Mouse (Mus musculus): ENCODE results near the gene Olfr282. TPM values are rescaled to one million over a fixed set of nuclear protein-coding genes. Genes with fewer than 3 reads are reported as not detected.
A peak's percentile ranks its signal among the peaks of the same experiment; 100 is the strongest.
"Not testable (repeated sequence)": the region's sequence is repeated elsewhere in the genome, so short reads cannot be mapped to it uniquely, and the experiment has no call there.

Gene Olfr282
- not detected in 2 replicates for polyA plus RNA-seq (2014; fragmentation: Nextera tagmentation; extraction: Ambion mirVana)

DNA sequence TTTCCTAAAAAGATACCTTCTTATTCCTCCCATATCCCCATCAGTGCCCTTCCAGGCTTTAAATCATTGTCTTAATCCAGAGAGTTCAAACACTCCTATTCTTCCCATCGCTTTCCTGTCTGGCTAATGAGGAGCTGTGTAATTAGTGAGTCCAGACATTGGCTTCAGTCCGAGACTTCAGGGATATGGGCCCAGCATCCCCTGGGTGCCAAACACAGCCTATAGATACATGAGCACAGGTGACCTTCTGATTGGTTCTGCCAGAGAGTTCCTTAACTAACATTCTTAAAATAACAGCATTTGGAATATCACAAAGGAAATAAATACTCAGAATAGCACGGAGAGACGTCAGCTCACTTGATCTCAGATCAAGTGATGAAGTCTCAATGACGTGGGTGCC lies at the start of gene Olfr282:
Olfr282 (plus strand) TSS at position 301 of the 400 bp plus-strand sequence.
- H3K27ac ChIP-seq (ENCODE audit: low read depth, low read length), result not testable (repeated sequence)

DNA sequence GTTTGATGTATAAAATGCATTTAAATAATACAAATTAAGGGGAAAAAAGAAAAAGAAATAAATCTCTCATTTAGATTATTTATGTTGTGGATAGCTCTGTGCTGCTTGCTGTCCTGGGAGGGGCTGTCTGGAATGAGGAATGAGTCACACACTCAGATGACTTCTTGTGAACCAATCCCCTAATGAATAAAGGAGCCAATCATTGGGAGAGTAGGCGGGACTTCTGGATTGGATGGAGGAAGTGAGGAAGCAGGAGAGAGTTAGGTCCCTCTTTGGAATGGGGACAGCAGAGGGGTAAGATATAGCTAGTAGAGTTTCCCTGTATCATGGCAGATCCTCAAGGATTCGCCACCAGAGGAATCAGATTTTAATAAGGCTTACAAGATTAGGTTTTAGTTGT lies 43.4 kb upstream of the Olfr282 start:
- DNase-seq (ENCODE audit: low spot score) (peak; percentile 4), ATAC-seq (no peak)
- H3K36me3 ChIP-seq (ENCODE audit: control insufficient read depth, insufficient read depth, low read length), result no peaks in the 10 kb centered on the region
- no peak overlapping the region for H3K9ac ChIP-seq (ENCODE audit: low read length)
- H3K9me3 ChIP-seq (replicated peaks; ENCODE audit: control insufficient read depth, low read length), result no peaks in the 10 kb centered on the region
- H3K4me3 ChIP-seq (ENCODE audit: low read depth, low read length), result no peak overlapping the region
- H3K27ac ChIP-seq (ENCODE audit: low read depth, low read length), result no peak overlapping the region
- H3K4me2 ChIP-seq (ENCODE audit: low read length), result no peak overlapping the region
- no peaks in the 10 kb centered on the region for H3K4me1 ChIP-seq (ENCODE audit: control insufficient read depth, insufficient read depth, low read length)
- no peaks in the 10 kb centered on the region for H3K27me3 ChIP-seq (replicated peaks; ENCODE audit: control insufficient read depth, insufficient read depth, low read length)
- WGBS, result 71% methylated on average over 2 of the region's 2 CpGs

More for the DNA sequence above, at the start of gene Olfr282:
- 59% methylated on average over 5 of the region's 5 CpGs for WGBS
- not testable (repeated sequence) for ATAC-seq; H3K36me3 ChIP-seq (ENCODE audit: control insufficient read depth, insufficient read depth, low read length); H3K27me3 ChIP-seq (replicated peaks; ENCODE audit: control insufficient read depth, insufficient read depth, low read length); H3K4me3 ChIP-seq (ENCODE audit: low read depth, low read length); H3K9me3 ChIP-seq (replicated peaks; ENCODE audit: control insufficient read depth, low read length); H3K4me2 ChIP-seq (ENCODE audit: low read length); H3K4me1 ChIP-seq (ENCODE audit: control insufficient read depth, insufficient read depth, low read length); DNase-seq (ENCODE audit: low spot score); H3K9ac ChIP-seq (ENCODE audit: low read length)

DNA sequence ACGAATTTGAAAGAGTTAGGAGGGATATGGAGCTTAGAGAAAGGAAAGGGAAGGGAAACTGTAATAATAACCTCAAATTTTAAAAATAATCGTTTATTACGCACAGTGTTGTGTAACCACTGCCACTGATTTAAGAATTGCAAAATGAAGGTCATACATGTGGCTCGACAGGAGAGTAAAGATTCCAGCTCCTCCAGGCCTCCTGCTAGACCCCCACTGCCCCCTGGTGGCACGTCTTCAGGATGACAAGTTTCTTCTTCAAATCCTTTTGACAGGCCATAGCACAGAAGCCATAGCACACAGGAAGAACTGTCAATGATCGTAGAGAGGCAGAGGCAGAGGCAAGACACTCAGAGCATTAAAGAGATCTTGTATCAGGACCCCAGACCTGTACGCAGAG lies 41.2 kb upstream of the Olfr282 start:
- no peak overlapping the region for H3K9ac ChIP-seq (ENCODE audit: low read length)
- H3K36me3 ChIP-seq (ENCODE audit: control insufficient read depth, insufficient read depth, low read length), result no peaks in the 10 kb centered on the region
- no peak overlapping the region for H3K27ac ChIP-seq (ENCODE audit: low read depth, low read length)
- ATAC-seq, result no peak
- no peak overlapping the region for H3K4me3 ChIP-seq (ENCODE audit: low read depth, low read length)
- no peaks in the 10 kb centered on the region for H3K9me3 ChIP-seq (replicated peaks; ENCODE audit: control insufficient read depth, low read length)
- H3K4me1 ChIP-seq (ENCODE audit: control insufficient read depth, insufficient read depth, low read length), result no peaks in the 10 kb centered on the region
- H3K4me2 ChIP-seq (ENCODE audit: low read length), result no peak overlapping the region
- peak; percentile 85 for DNase-seq (ENCODE audit: low spot score)
- 31% methylated on average over 7 of the region's 7 CpGs for WGBS
- no peaks in the 10 kb centered on the region for H3K27me3 ChIP-seq (replicated peaks; ENCODE audit: control insufficient read depth, insufficient read depth, low read length)

DNA sequence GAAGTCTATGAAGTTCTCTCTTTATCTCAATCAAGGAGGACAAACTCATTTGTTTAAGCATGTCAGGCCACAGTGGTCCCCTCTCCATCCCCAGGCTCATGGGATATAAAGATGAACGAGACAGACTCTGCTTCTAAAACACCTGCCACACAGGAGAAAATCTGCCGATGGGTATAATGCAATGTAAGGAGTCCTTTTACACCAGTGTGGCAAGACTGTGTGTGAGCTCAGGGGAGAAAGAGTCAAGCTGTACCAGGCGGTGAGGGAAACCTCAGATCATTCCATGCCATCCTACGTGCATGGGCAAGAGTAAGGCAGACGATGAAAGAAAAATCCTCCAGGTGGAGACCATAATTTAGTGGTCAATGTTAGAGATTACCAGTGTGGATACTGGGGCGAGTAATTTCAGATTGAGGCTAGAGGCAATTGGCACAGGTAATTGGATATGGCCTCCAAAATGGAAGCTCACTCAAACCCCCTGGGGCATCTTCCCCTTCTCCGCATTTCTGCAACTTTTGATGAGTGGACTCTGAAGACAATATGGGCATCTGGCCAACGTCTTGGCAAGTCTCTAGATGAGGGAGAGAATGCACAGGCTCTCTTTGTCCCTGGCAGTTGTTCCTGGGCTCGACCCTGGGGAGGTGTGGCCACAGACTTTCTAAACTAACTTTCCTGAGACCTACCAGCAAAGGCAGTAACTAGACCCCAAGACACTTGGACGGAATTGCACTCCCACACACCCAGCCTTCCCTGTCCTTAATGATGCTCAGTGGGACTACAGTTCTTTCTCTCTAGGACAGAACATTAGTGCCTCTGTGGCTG lies 39.7 kb upstream of the Olfr282 start:
- WGBS, result 68% methylated on average over 10 of the region's 10 CpGs
- ATAC-seq (no peak), DNase-seq (ENCODE audit: low spot score) (no peak)
- H3K4me3 ChIP-seq (ENCODE audit: low read depth, low read length), result no peak overlapping the region
- no peaks in the 10 kb centered on the region; the same call in 1 of the 2 replicates for H3K9me3 ChIP-seq (replicated peaks; ENCODE audit: control insufficient read depth, low read length)
- H3K4me2 ChIP-seq (ENCODE audit: low read length), result no peak overlapping the region
- H3K9ac ChIP-seq (ENCODE audit: low read length), result no peak overlapping the region
- no peak overlapping the region for H3K27ac ChIP-seq (ENCODE audit: low read depth, low read length)
- no peaks in the 10 kb centered on the region for H3K27me3 ChIP-seq (replicated peaks; ENCODE audit: control insufficient read depth, insufficient read depth, low read length)
- H3K4me1 ChIP-seq (ENCODE audit: control insufficient read depth, insufficient read depth, low read length), result no peaks in the 10 kb centered on the region
- H3K36me3 ChIP-seq (ENCODE audit: control insufficient read depth, insufficient read depth, low read length), result no peaks in the 10 kb centered on the region

DNA sequence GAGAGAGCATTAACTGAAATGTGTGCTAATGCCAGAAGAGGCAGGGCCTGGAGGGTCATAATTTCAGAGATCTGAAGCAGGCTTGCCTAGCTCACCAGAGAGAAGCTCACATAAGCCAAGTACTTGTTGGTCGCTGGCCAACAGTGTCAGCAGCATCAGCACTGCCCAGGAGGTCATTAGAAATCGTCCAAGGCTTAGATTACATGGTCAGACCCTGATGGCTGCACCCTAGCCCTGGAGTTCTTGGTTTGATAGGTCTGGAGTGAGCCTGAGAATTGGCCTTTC lies 39.2 kb upstream of the Olfr282 start:
- H3K4me1 ChIP-seq (ENCODE audit: control insufficient read depth, insufficient read depth, low read length), result no peaks in the 10 kb centered on the region
- no peaks in the 10 kb centered on the region; the same call in 1 of the 2 replicates for H3K9me3 ChIP-seq (replicated peaks; ENCODE audit: control insufficient read depth, low read length)
- H3K27me3 ChIP-seq (replicated peaks; ENCODE audit: control insufficient read depth, insufficient read depth, low read length), result no peaks in the 10 kb centered on the region
- 41% methylated on average over 2 of the region's 2 CpGs for WGBS
- H3K36me3 ChIP-seq (ENCODE audit: control insufficient read depth, insufficient read depth, low read length), result no peaks in the 10 kb centered on the region
- ATAC-seq, result no peak
- no peak overlapping the region for H3K27ac ChIP-seq (ENCODE audit: low read depth, low read length)
- H3K4me3 ChIP-seq (ENCODE audit: low read depth, low read length), result no peak overlapping the region
- H3K9ac ChIP-seq (ENCODE audit: low read length), result no peak overlapping the region
- DNase-seq (ENCODE audit: low spot score), result no peak
- no peak overlapping the region for H3K4me2 ChIP-seq (ENCODE audit: low read length)

DNA sequence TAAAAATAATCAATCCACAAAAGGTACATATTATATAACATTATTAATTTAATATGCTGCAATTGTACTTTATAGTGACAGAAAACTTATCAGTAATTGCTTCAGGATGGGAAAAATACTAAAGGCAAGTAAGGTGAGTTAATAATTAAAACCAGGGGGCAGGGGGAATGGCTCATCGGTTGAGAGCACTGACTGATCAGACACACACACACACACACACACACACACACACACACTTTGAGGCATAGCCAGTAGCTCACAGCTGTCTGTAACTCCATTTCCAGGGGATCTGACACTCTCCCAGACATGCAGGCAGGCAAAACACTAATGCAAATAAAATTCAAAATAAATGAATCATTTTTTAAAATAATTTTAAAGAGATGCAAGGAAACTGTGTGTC lies 33.9 kb upstream of the Olfr282 start:
- Histone ChIP-seq H3K4me1 (ENCODE audit: control insufficient read depth, insufficient read depth, low read length) (no peaks in the 10 kb centered on the region), H3K27me3 (replicated peaks; ENCODE audit: control insufficient read depth, insufficient read depth, low read length) (no peaks in the 10 kb centered on the region), H3K4me3 (ENCODE audit: low read depth, low read length) (no peak overlapping the region), H3K4me2 (ENCODE audit: low read length) (no peak overlapping the region), H3K27ac (ENCODE audit: low read depth, low read length) (no peak overlapping the region), H3K36me3 (ENCODE audit: control insufficient read depth, insufficient read depth, low read length) (no peaks in the 10 kb centered on the region), H3K9ac (ENCODE audit: low read length) (no peak overlapping the region), H3K9me3 (replicated peaks; ENCODE audit: control insufficient read depth, low read length) (no peaks in the 10 kb centered on the region; the same call in 1 of the 2 replicates)
- DNase-seq (ENCODE audit: low spot score) (no peak), ATAC-seq (no peak)
- 83% methylated on average over 1 of the region's 1 CpGs for WGBS

DNA sequence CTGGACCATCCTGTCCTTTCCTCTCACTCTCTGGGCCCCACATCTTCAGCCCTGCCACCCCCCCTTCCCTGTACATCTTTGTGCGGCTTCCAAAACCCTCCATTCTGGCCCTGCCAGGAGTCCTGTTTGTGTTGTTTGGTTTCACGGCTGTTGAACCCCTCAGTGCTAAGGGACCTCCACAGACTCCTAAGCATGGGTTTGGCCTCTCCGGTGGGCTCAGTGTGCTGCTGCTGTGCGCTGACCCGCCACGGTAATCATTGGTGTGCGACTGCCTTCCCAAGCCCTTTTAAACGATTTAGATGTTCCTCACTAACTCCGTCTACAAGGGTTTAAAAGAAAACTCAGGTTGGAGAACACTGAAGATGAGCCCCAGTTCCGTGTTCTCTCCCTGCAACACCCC lies 28.7 kb upstream of the Olfr282 start:
- DNase-seq (ENCODE audit: low spot score) (no peak), ATAC-seq (no peak)
- Histone ChIP-seq H3K9ac (ENCODE audit: low read length) (no peak overlapping the region), H3K27ac (ENCODE audit: low read depth, low read length) (no peak overlapping the region), H3K4me1 (ENCODE audit: control insufficient read depth, insufficient read depth, low read length) (no peaks in the 10 kb centered on the region), H3K9me3 (replicated peaks; ENCODE audit: control insufficient read depth, low read length) (no peaks in the 10 kb centered on the region), H3K4me3 (ENCODE audit: low read depth, low read length) (no peak overlapping the region), H3K4me2 (ENCODE audit: low read length) (no peak overlapping the region), H3K27me3 (replicated peaks; ENCODE audit: control insufficient read depth, insufficient read depth, low read length) (no peaks in the 10 kb centered on the region), H3K36me3 (ENCODE audit: control insufficient read depth, insufficient read depth, low read length) (no peaks in the 10 kb centered on the region)
- 90% methylated on average over 10 of the region's 10 CpGs for WGBS

DNA sequence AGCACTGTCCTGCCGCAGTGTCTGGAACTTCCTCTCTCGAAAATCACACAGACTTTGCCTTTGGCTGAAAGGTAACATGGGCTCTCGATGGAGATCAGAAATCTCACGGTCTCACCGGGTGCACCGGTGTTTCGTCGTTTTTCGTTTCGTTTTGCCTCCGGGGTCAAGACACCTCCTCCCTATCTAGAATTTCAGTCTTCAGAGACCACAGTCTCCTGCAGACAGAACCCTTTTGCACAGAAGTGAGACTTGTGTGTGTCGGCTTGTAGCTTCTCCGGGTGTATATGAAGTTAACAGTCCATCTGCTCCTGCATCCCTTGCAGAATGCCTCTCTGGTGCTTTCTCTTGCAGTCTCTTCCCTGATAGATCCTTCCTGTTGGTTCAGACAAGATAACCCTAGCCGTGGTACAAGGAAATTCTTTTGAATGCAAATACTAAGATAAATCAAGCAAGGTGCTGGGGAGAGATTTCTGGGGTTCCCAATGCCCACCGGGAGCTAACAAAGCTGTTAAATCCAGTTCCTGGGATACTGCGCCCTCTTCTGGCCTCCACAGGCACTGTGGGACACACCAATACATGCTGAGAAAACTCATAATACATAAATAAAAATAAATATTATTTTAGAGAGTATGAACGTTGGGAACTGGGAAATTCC lies 22.5 kb upstream of the Olfr282 start:
- no peak overlapping the region for H3K4me3 ChIP-seq (ENCODE audit: low read depth, low read length)
- H3K36me3 ChIP-seq (ENCODE audit: control insufficient read depth, insufficient read depth, low read length), result no peaks in the 10 kb centered on the region
- DNase-seq (ENCODE audit: low spot score) (no peak), ATAC-seq (no peak)
- WGBS, result 77% methylated on average over 17 of the region's 17 CpGs
- no peak overlapping the region for H3K9ac ChIP-seq (ENCODE audit: low read length)
- no peak overlapping the region for H3K4me2 ChIP-seq (ENCODE audit: low read length)
- H3K27me3 ChIP-seq (replicated peaks; ENCODE audit: control insufficient read depth, insufficient read depth, low read length), result no peaks in the 10 kb centered on the region
- H3K9me3 ChIP-seq (replicated peaks; ENCODE audit: control insufficient read depth, low read length), result no peaks in the 10 kb centered on the region
- H3K27ac ChIP-seq (ENCODE audit: low read depth, low read length), result no peak overlapping the region
- no peaks in the 10 kb centered on the region for H3K4me1 ChIP-seq (ENCODE audit: control insufficient read depth, insufficient read depth, low read length)

DNA sequence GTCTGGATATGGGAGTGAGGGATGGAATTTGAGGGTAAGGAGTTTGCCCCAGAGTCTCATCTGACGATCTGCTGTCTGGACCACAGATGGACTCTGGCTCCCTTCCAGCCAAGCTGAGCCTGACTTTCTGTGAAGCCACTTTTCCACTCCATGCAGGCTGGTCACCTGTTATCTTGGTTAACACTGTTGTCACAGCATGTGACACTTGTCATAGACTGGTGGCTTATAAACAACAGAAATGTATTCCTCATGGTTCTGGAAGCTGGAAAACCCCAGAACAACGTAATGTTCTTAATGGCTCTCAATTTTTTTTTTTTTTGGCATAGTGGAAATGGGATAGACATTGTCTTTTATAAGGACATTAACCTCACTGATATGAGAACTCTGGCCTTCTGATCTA lies 21.4 kb upstream of the Olfr282 start:
- 95% methylated on average over 2 of the region's 2 CpGs for WGBS
- no peak for ATAC-seq

More for the DNA sequence above, 21.4 kb upstream of the Olfr282 start:
- no peaks in the 10 kb centered on the region for H3K36me3 ChIP-seq (ENCODE audit: control insufficient read depth, insufficient read depth, low read length)
- H3K4me1 ChIP-seq (ENCODE audit: control insufficient read depth, insufficient read depth, low read length), result no peaks in the 10 kb centered on the region
- H3K9ac ChIP-seq (ENCODE audit: low read length), result no peak overlapping the region
- H3K4me3 ChIP-seq (ENCODE audit: low read depth, low read length), result no peak overlapping the region
- no peak overlapping the region for H3K27ac ChIP-seq (ENCODE audit: low read depth, low read length)
- no peak overlapping the region for H3K4me2 ChIP-seq (ENCODE audit: low read length)
- H3K27me3 ChIP-seq (replicated peaks; ENCODE audit: control insufficient read depth, insufficient read depth, low read length), result no peaks in the 10 kb centered on the region
- H3K9me3 ChIP-seq (replicated peaks; ENCODE audit: control insufficient read depth, low read length), result no peaks in the 10 kb centered on the region
- no peak for DNase-seq (ENCODE audit: low spot score)

Measured in forebrain, embryonic 14.5 days (tissue).